Mouse (Mus musculus) activated CD4-positive, CD25-positive, alpha-beta regulatory T cell (primary cell): ENCODE results near the gene Kdm5d. TPM values are rescaled to one million over a fixed set of nuclear protein-coding genes. Genes with fewer than 3 reads are reported as not detected.

Experiments used
- polyA plus RNA-seq, 2 experiments: library from polyadenylated mRNA; unstranded; fragments of 100-300 nt; shearing (Covaris generic); gene quantifications; one replicate each; pipeline ENCODE4 v1.2.1; 2017

Kdm5d gene
- polyA plus RNA-seq = 10 to 100 TPM; 22.4 to 38.1 TPM

GRCm38 (mm10) chrY:897393-898227 lies at the start of gene Kdm5d:
Gene Kdm5d, plus strand, starts transcription at chrY:897788.

Other genes with a start within 250 kb of the Kdm5d start
- under 1 TPM in 1 of 2 experiments, not detected in 1; 0.15 TPM for gene Zfy1, start 100.4 kb upstream of the Kdm5d start, polyA plus RNA-seq
- gene Uba1y, start 79.1 kb upstream of the Kdm5d start, polyA plus RNA-seq = under 1 TPM in 1 of 2 experiments, not detected in 1; 0.11 TPM
- gene Eif2s3y, start 112.8 kb downstream of the Kdm5d start, polyA plus RNA-seq = 100 to 1,000 TPM; 129 to 163 TPM